Mouse (Mus musculus): Measurements from ENCODE around the gene Olfr982. TPM values are rescaled to one million over a fixed set of nuclear protein-coding genes. Genes with fewer than 3 reads are reported as not detected.

Olfr982 gene
- total and polyA plus RNA-seq, 2 experiments: not detected

GRCm38 (mm10) chr9:40117287-40117659 lies 43.6 kb downstream of the Olfr982 start:
- Histone ChIP-seq H3K4me1 (ENCODE audit: control insufficient read depth, insufficient read depth, low read length) (no peaks in the 10 kb centered on the region), H3K27me3 (ENCODE audit: control insufficient read depth, insufficient read depth, low read length) (no peaks in the 10 kb centered on the region), H3K4me3 (ENCODE audit: insufficient read depth, low read depth, low read length) (no peak overlapping the region), H3K9ac (ENCODE audit: low read depth, low read length) (no peak overlapping the region), H3K79me2 (ENCODE audit: control insufficient read depth, insufficient read depth, low read length) (no peaks in the 10 kb centered on the region), H3K27ac (replicated peaks; ENCODE audit: insufficient read depth, low read depth, low read length) (no peak overlapping the region), H3K36me3 (ENCODE audit: control insufficient read depth, insufficient read depth, low read length) (no peaks in the 10 kb centered on the region)
- DNase-seq (ENCODE audit: extremely low read depth, low read depth, low spot score): no peak
- 75% methylated on average over 5 of the region's 5 CpGs for WGBS
- TF ChIP-seq CTCF (IDR thresholded peaks at IDR 0.05; ENCODE audit: low read depth, low read length) (no peak), POLR2A (IDR thresholded peaks at IDR 0.05; ENCODE audit: extremely low read depth, insufficient read depth, low read length) (no peak)

Other genes with a start within 250 kb of the Olfr982 start
- gene Olfr971, start 237.0 kb upstream of the Olfr982 start, total RNA-seq (2014; rRNA removed): not detected in 2 replicates
- gene Olfr971, start 237.0 kb upstream of the Olfr982 start, polyA plus RNA-seq (2012; rRNA removed): not detected in 2 replicates
- not detected in 2 replicates for gene Olfr972, start 207.4 kb upstream of the Olfr982 start, total RNA-seq (2014; rRNA removed)
- not detected in 2 replicates for gene Olfr972, start 207.4 kb upstream of the Olfr982 start, polyA plus RNA-seq (2012; rRNA removed)
- not detected in 2 replicates for gene Olfr229, start 166.5 kb upstream of the Olfr982 start, total RNA-seq (2014; rRNA removed)
- not detected in 2 replicates for gene Olfr229, start 166.5 kb upstream of the Olfr982 start, polyA plus RNA-seq (2012; rRNA removed)
- not detected in 2 replicates for gene Olfr974, start 136.3 kb upstream of the Olfr982 start, total RNA-seq (2014; rRNA removed)
- gene Olfr974, start 136.3 kb upstream of the Olfr982 start, polyA plus RNA-seq (2012; rRNA removed): not detected in 2 replicates
- not detected in 2 replicates for gene Olfr975, start 121.8 kb upstream of the Olfr982 start, total RNA-seq (2014; rRNA removed)
- gene Olfr975, start 121.8 kb upstream of the Olfr982 start, polyA plus RNA-seq (2012; rRNA removed): not detected in 2 replicates
- gene Olfr976, start 112.7 kb upstream of the Olfr982 start, total RNA-seq (2014; rRNA removed): not detected in 2 replicates
- not detected in 2 replicates for gene Olfr976, start 112.7 kb upstream of the Olfr982 start, polyA plus RNA-seq (2012; rRNA removed)
- gene Olfr978, start 81.7 kb upstream of the Olfr982 start, total RNA-seq (2014; rRNA removed): not detected in 2 replicates
- not detected in 2 replicates for gene Olfr978, start 81.7 kb upstream of the Olfr982 start, polyA plus RNA-seq (2012; rRNA removed)
- gene Olfr979, start 70.4 kb upstream of the Olfr982 start, total RNA-seq (2014; rRNA removed): not detected in 2 replicates
- gene Olfr979, start 70.4 kb upstream of the Olfr982 start, polyA plus RNA-seq (2012; rRNA removed): not detected in 2 replicates
- gene Olfr980, start 64.2 kb upstream of the Olfr982 start, total RNA-seq (2014; rRNA removed): not detected in 2 replicates
- not detected in 2 replicates for gene Olfr980, start 64.2 kb upstream of the Olfr982 start, polyA plus RNA-seq (2012; rRNA removed)
- gene Olfr981, start 52.4 kb upstream of the Olfr982 start, total RNA-seq (2014; rRNA removed): not detected in 2 replicates
- not detected in 2 replicates for gene Olfr981, start 52.4 kb upstream of the Olfr982 start, polyA plus RNA-seq (2012; rRNA removed)
- not detected in 2 replicates for gene Olfr983, start 19.8 kb downstream of the Olfr982 start, total RNA-seq (2014; rRNA removed)
- not detected in 2 replicates for gene Olfr983, start 19.8 kb downstream of the Olfr982 start, polyA plus RNA-seq (2012; rRNA removed)
- gene Olfr984, start 40.4 kb downstream of the Olfr982 start, total RNA-seq (2014; rRNA removed): not detected in 2 replicates
- gene Olfr984, start 40.4 kb downstream of the Olfr982 start, polyA plus RNA-seq (2012; rRNA removed): not detected in 2 replicates
- gene Olfr985, start 56.4 kb downstream of the Olfr982 start, total RNA-seq (2014; rRNA removed): not detected in 2 replicates
- not detected in 2 replicates for gene Olfr985, start 56.4 kb downstream of the Olfr982 start, polyA plus RNA-seq (2012; rRNA removed)
- not detected in 2 replicates for gene Tmem225, start 74.3 kb downstream of the Olfr982 start, total RNA-seq (2014; rRNA removed)
- gene Tmem225, start 74.3 kb downstream of the Olfr982 start, polyA plus RNA-seq (2012; rRNA removed): not detected in 2 replicates
- 0.09 TPM in 1 of 2 replicates, not detected in the other for gene Olfr986, start 107.1 kb downstream of the Olfr982 start, total RNA-seq (2014; rRNA removed)
- not detected in 2 replicates for gene Olfr986, start 107.1 kb downstream of the Olfr982 start, polyA plus RNA-seq (2012; rRNA removed)
- 0.65 and 0.67 TPM in 2 replicates for gene Zfp202, start 118.5 kb downstream of the Olfr982 start, total RNA-seq (2014; rRNA removed)
- gene Zfp202, start 118.5 kb downstream of the Olfr982 start, polyA plus RNA-seq (2012; rRNA removed): 0.28 and 0.29 TPM in 2 replicates
- gene Scn3b, start 195.4 kb downstream of the Olfr982 start, total RNA-seq (2014; rRNA removed): 0.09 and 0.13 TPM in 2 replicates
- 0.02 TPM in 1 of 2 replicates, not detected in the other for gene Scn3b, start 195.4 kb downstream of the Olfr982 start, polyA plus RNA-seq (2012; rRNA removed)

Measured in liver, adult 2 months (tissue).